Mouse (Mus musculus) MEL (cell line): Measurements from ENCODE around the gene Sars.

Experiments
- CTCF ChIP-seq, 3 experiments: IDR thresholded peaks in 2 of 3; conservative IDR thresholded peaks in 1 of 3; 2 replicates each; pipeline ENCODE4 v1.5.1; 2011 to 2012; ENCODE audit warnings: low read length in 3 of 3, low read depth in 2 of 3, mild to moderate bottlenecking in 2 of 3, improper control_type of control experiment in 1 of 3, inconsistent platforms in 1 of 3, mixed read lengths in 1 of 3, moderate library complexity in 1 of 3; ENCODE audit not compliant: control insufficient read depth in 1 of 3, insufficient read depth in 1 of 3, poor library complexity in 1 of 3, severe bottlenecking in 1 of 3
- HCFC1 ChIP-seq: IDR thresholded peaks from 2 replicates; pipeline ENCODE4 v1.6.1; 2012; ENCODE audit warnings: low read depth, mild to moderate bottlenecking, inconsistent platforms, low read length, improper control_type of control experiment, moderate library complexity
- MAZ ChIP-seq: IDR thresholded peaks from 2 replicates; pipeline ENCODE4 v1.6.1; 2012; ENCODE audit warnings: low read depth, mild to moderate bottlenecking, inconsistent platforms, low read length, improper control_type of control experiment
- MEF2A ChIP-seq: IDR thresholded peaks from 2 replicates; pipeline ENCODE4 v1.6.1; 2014; ENCODE audit warnings: low read depth, mild to moderate bottlenecking, inconsistent platforms, low read length, improper control_type of control experiment; ENCODE audit not compliant: poor library complexity, insufficient replicate concordance, severe bottlenecking; ENCODE audit errors: extremely low read depth
- NELFE ChIP-seq: IDR thresholded peaks from 2 replicates; pipeline ENCODE4 v1.6.1; 2011; ENCODE audit warnings: low read depth, low read length, improper control_type of control experiment
- POLR2A ChIP-seq, 2 experiments: IDR thresholded peaks; 2 replicates each; pipeline ENCODE4 v1.6.1; 2011 to 2012; ENCODE audit warnings: low read length in 2 of 2, mild to moderate bottlenecking in 2 of 2, control low read depth in 1 of 2, improper control_type of control experiment in 1 of 2, low read depth in 1 of 2, moderate library complexity in 1 of 2; ENCODE audit not compliant: control insufficient read depth in 1 of 2, insufficient read depth in 1 of 2, poor library complexity in 1 of 2
- ZKSCAN1 ChIP-seq: IDR thresholded peaks from 2 replicates; pipeline ENCODE4 v1.6.1; 2012; ENCODE audit warnings: low read depth, mild to moderate bottlenecking, inconsistent platforms, low read length, improper control_type of control experiment, moderate library complexity

GRCm38 (mm10) chr3:108411026-108411753 lies 33.8 kb downstream of the Sars start:
- TF ChIP-seq NELFE (no peak), MEF2A (no peak), ZKSCAN1 (no peak), HCFC1 (no peak), POLR2A (IDR thresholded peaks at IDR 0.05; ENCODE audit: control insufficient read depth in 1 of 2, insufficient read depth in 1 of 2, low read depth in 1 of 2, low read length in 2 of 2, poor library complexity in 1 of 2) (no peak), CTCF (IDR thresholded peaks at IDR 0.05 in 2 of 3, conservative IDR thresholded peaks at IDR 0.05 in 1 of 3; ENCODE audit: control insufficient read depth in 1 of 3, insufficient read depth in 1 of 3, low read depth in 2 of 3, low read length in 3 of 3, poor library complexity in 1 of 3, severe bottlenecking in 1 of 3) (no peak), MAZ (no peak)
